35 mouse cellular contexts compared by ENCODE assay signal in the genomic region with DNA sequence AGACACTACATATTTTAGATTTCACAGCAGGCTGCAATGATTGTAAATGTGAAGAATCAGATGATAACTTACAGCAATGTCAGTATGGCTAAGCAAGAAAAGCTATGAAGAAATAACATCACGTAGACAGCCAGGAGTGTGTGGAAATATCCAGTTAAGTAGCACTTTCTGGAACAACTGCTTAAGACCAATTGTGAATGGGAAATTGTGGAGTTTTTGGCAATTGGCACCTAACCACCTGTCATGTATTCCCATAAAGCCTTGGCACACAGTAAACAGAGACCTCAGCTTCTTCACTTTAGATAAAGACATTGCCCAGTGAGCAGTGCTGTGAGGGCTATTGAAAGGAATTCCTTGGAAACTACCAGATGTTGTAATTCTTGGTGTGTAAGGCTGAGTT.
"Had no signal": no experiment of that assay in that cellular context is flagged by ENCODE, and none has a peak within 500 bp of the region (broad histone marks: within the 10 kb centered on the region; RNA-seq: fewer than 3 reads in every experiment).

No protein-coding gene starts in this region.

- ATAC-seq: hindbrain, embryonic 16.5 days; hindbrain, postnatal 0 days; inflammation-experienced regulatory T-cells, adult 6 months; intestine, embryonic 15.5 days; intestine, embryonic 16.5 days; intestine, postnatal 0 days had no signal

- H3K27ac ChIP-seq: heart, embryonic 10.5 days; heart, embryonic 13.5 days; heart, embryonic 15.5 days; hindbrain, embryonic 10.5 days; hindbrain, embryonic 12.5 days; hindbrain, embryonic 13.5 days; hindbrain, embryonic 14.5 days; hindbrain, embryonic 15.5 days; hindbrain, postnatal 0 days; intestine, embryonic 15.5 days; kidney, embryonic 15.5 days; kidney, postnatal 0 days; layer of hippocampus, adult 2 months had no signal

- H3K4me3 ChIP-seq: heart, embryonic 10.5 days; heart, embryonic 12.5 days; heart, embryonic 13.5 days; heart, embryonic 15.5 days; hindbrain, embryonic 10.5 days; hindbrain, embryonic 12.5 days; hindbrain, embryonic 13.5 days; hindbrain, embryonic 15.5 days; intestine, embryonic 15.5 days; kidney, embryonic 15.5 days; layer of hippocampus, adult 2 months had no signal

- DNase-seq: heart, postnatal 10 days; heart, postnatal 14 days; heart, postnatal 36 days; heart, postnatal 4 days; kidney, adult 11 months; kidney, adult 18-20 months; kidney, adult 2 months; kidney, adult 8-10 months; kidney, adult 9 months; kidney, postnatal 10 days; kidney, postnatal 14 days; kidney, postnatal 25 days; kidney, postnatal 36 days; kidney, postnatal 4 days; layer of hippocampus, adult 9-11 months; layer of hippocampus, postnatal 36 days had no signal

- H3K9ac ChIP-seq: heart, embryonic 12.5 days; heart, embryonic 13.5 days; heart, embryonic 15.5 days; hindbrain, embryonic 12.5 days; hindbrain, embryonic 13.5 days; hindbrain, embryonic 14.5 days; hindbrain, embryonic 15.5 days; intestine, embryonic 15.5 days; kidney, embryonic 15.5 days had no signal

- H3K9me3 ChIP-seq: heart, embryonic 10.5 days; heart, embryonic 12.5 days; heart, embryonic 13.5 days; heart, embryonic 15.5 days; hindbrain, embryonic 10.5 days; hindbrain, embryonic 12.5 days; hindbrain, embryonic 13.5 days; hindbrain, embryonic 15.5 days; intestine, embryonic 15.5 days; kidney, embryonic 15.5 days had no signal

- H3K4me2 ChIP-seq: heart, embryonic 11.5 days; heart, embryonic 12.5 days; heart, embryonic 13.5 days; heart, embryonic 15.5 days; hindbrain, embryonic 12.5 days; hindbrain, embryonic 13.5 days; hindbrain, embryonic 14.5 days; hindbrain, embryonic 15.5 days; intestine, embryonic 15.5 days; kidney, embryonic 15.5 days had no signal

- H3K36me3 ChIP-seq: heart, embryonic 10.5 days; heart, embryonic 12.5 days; heart, embryonic 13.5 days; heart, embryonic 15.5 days; hindbrain, embryonic 10.5 days; hindbrain, embryonic 12.5 days; hindbrain, embryonic 13.5 days; hindbrain, embryonic 15.5 days; intestine, embryonic 15.5 days; kidney, embryonic 15.5 days had no signal

- H3K4me1 ChIP-seq: heart, embryonic 10.5 days; heart, embryonic 12.5 days; heart, embryonic 13.5 days; heart, embryonic 15.5 days; hindbrain, embryonic 10.5 days; hindbrain, embryonic 12.5 days; hindbrain, embryonic 13.5 days; hindbrain, embryonic 15.5 days; intestine, embryonic 15.5 days; kidney, embryonic 15.5 days had no signal

- H3K27me3 ChIP-seq: heart, embryonic 12.5 days; heart, embryonic 13.5 days; heart, embryonic 15.5 days; hindbrain, embryonic 12.5 days; hindbrain, embryonic 13.5 days; hindbrain, embryonic 15.5 days; intestine, embryonic 15.5 days; kidney, embryonic 15.5 days had no signal
